Mouse (Mus musculus) spleen, adult 18-20 months (tissue): ENCODE results near the gene Ifi208.
"Not testable (repeated sequence)": the region's sequence is repeated elsewhere in the genome, so short reads cannot be mapped to it uniquely, and the experiment has no call there.

ENCODE experiments used
- DNase-seq, 2 experiments: peaks; one replicate each; pipeline ENCODE4 v3.0.0; 2022; ENCODE audit warnings: mixed read lengths in 2 of 2

The Ifi208 gene

DNA sequence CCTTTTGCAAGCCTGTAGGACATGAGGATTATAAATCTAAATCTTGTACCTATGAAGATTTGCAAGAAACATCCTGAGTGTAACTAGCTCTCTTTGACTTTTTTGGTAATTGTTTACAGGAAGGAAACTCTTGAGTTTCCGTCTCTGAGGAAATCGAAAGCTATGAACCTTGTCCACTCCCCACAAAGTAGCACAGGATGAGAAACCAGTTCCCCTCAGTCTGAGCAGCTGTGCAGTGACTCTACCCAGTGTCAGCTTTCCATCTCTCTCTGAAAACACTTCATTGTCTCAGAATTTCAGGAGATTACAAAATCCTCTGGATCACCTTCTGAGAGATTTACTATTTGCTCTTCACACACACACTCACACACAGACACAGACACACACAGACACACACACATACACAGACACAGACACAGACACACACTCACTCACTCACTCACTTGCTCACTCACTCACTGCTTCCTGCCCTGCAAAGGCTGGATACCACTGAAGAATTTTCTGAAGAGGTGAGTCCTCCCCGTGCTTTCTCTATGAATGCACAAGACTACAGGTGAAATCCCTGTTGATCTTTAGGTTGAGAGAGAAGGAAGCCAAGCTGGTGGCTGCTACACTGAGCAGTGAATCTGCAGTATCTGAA lies at the start of gene Ifi208:
Gene Ifi208, plus strand, starts transcription at position 218 of the 640 bp plus-strand sequence.
- not testable (repeated sequence) for DNase-seq

DNA sequence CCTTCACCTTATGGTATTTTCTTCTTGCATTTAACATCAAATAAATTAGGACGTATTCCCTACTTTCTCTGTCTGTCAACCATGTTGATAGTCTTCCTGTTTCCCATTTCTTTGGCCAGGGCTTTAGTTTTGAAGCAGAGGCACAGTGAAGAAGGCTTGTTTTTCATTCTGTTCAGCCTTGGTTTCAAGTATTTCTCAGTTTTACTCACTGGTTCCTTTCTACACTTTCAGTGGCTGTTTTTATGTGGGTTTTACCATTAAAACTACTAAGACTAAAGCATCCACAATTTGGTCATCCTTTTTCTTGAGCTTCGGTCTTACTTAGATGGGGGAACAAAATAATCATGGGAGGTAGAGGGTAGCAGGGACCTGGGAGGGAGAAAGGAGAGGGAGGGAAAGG lies 49.4 kb upstream of the Ifi208 start:
- no peak for DNase-seq

DNA sequence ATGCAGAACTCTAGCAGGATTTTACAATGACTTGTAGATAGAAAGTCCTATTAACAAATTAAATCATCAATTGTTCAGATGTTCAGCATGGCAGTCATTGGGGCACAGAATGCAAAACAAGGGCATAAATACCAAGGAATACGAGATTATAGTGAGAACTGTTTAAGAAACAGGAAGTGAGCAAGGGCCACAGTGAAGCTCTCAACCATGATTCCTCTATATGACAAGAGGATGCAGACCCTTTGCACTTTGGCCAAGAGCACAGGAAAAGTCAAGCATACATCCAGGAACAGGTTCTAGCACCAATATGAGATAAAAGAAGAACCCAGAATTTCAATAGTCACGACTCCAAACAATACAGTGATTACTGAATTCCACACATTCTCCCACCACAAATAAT lies 46.8 kb upstream of the Ifi208 start:
- no peak for DNase-seq

DNA sequence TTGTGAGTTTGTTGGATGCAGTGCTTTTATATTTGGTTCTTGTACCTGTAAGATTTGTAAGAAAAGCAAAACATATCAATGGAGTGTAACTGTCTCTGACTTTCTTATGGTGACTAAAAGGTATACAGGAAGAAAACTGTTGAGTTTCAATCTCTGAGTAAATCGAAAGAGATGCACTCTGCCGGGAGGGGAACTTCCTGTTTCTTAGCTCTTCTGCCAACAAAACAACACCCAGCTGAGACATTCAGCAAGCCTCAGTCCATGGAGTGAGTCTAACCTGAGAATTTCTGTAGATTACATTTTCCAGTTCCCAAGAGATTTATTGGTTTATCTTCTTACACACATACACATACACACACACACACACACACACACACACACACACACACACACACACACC lies 42.9 kb upstream of the Ifi208 start, which contains the start of gene Ifi209:
Gene Ifi209, plus strand, starts transcription at position 296 of the 400 bp plus-strand sequence.
- peak in 1 of 2 experiments; percentile 14 for DNase-seq

DNA sequence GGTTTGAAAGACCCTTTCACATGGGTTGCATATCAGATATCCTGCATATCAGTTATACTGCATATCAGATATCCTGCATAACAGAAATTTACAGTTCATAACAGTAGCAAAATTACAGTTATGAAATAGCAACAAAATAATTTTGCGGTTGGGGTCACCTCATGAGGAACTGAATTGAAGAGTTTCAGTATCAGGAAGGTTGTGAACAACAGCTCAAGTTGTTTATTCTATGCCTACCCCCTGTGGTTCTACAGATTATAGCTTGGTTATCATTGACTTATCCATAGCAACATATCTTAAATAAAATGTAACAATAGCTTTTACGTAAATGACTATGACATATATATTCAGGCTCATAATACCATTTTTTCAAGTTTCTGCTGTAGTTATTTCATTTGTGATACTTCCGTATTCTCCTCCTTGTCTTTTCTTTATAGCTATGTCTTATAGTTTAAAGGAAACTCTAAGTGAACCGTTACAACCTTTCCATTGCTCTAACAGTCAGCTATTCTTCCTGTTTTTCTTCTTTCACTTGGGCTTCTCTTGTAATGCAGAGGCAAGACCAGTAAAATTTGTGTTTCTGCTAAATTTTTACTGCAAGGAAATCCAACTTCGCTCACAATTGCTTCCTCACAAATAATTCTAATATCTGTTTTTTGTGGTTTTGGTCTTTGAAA lies 39.4 kb upstream of the Ifi208 start:
- no peak for DNase-seq

DNA sequence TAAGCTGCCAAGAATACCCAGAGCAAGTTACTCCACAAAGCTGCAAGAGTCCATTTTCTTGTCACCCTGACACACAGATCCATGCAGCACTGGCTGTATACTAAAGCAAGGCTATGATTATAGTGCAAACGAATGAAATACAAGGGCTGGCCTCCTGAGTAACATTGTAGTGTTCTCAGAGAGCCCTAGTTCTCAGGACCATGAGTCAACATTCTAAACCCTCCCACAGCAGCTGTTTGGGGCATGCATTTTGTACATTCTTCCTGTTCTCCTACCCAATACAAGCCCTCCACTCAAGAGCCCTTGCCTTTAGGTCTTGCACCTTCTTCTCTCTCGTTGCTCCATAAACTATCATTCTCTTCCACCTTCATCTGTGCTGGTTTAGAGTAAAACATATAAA lies 28.1 kb upstream of the Ifi208 start:
- DNase-seq: no peak

DNA sequence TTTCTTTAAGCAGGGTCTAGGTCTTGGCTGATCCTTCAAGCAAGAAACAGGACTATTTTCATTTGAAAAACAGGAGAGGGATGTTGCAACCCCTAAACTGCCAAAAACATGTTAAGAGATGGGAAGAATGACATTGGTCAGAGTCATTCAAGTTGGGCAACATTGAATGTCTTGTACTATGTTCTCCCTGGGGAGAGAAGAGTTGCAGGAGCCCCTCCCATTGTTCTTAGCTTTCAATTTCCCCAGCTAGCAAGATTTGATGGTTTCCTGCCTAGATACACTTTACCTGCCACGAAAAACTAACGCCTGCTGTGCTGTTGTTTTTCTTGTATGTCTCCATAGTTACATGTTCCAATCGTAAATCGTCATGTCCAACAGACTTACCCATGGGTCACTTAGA lies 15.5 kb upstream of the Ifi208 start:
- no peak for DNase-seq

DNA sequence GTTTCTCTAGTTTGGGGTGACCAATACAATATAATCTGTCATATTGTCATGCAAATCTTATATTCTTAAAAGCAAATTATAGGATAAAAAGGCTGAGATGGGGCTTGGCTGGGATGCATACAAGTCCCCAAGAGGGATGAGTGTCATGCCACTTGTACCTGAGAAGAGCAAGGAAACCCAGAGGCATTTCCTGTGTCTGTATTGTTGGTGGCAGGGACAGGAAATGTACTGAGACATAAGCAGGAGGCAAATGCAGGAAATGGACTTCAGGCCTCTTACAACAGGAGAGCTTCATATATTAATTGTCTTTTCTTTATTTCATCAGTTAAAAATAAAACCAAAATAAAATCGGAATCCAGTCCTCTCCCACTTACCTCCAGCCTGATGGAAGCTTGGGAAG lies 5.1 kb downstream of the Ifi208 start:
- DNase-seq: not testable (repeated sequence)

DNA sequence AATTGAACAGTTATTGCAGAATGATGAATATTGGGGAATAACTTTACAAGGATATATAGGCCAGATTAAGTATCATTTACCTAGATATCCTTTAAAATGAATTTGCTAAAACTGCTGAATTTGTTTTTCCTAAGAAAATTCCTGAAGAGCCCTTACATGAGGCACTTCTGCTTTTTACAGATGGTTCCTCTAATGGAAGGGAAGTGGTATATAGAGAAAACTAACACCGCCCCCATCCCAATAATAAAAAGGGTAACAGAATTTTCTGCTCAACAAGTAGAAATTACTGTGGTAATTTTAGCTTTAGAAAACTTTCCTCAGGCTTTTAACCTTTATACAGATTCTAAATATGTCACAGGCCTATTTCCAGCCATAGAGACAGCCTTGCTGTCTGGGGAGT lies 20.8 kb downstream of the Ifi208 start:
- DNase-seq: no peak

DNA sequence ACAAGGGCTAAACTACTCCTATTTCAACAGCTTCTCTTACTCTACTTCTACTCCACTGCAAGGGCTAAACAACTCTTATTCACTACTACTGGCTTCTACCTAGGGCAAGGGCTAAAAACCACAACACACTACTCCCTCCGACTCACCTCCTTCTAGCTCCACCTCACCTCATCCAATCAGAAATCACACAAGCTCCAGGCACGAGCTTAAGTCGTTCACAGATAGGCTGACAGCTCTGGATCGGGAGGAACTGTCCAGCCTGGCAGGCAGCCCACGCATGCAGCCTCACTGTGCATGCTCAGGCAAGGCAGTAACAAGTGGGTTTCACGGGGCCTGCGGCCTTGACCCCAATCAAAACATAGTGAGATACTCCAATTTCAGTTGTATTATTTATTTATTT lies 59.7 kb downstream of the Ifi208 start:
- DNase-seq: no peak

DNA sequence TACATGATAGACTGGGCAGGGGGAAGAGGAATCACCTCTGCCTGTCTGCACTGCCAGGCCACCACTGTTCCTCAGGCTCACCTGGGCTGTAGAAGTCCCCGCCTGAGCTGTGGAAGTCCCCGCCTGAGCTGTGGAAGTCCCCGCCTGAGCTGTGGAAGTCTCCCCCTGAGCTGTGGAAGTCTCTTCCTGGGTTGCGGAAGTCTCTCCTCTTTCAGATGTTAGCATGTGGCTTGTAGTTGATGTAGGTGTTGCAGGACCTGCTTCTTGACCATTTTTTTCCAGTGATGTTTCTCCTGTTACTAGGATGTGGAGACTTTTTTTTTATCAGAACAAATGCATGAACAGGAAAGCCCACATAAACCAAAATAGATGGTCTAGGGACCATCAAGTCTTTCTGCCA lies 61.5 kb downstream of the Ifi208 start:
- DNase-seq: not testable (repeated sequence)

DNA sequence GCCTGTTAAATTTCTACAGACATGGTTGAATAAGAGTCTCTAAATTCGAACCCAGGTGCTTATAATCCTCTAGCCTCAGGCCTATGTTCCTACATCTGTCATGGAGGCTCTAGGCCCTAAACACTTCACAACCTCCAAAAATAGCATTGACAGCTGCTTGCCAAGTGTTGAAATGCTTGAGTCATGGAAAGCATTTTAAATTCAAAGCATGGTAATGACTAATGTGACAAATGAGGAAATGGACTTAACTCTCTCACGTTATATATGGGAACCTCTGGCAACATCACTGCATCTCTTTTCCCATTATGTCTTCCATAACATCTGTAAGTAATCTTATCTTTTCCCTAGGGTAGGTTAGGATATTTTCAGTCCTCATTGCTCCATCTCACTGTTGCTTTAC lies 63.5 kb downstream of the Ifi208 start:
- no peak for DNase-seq

DNA sequence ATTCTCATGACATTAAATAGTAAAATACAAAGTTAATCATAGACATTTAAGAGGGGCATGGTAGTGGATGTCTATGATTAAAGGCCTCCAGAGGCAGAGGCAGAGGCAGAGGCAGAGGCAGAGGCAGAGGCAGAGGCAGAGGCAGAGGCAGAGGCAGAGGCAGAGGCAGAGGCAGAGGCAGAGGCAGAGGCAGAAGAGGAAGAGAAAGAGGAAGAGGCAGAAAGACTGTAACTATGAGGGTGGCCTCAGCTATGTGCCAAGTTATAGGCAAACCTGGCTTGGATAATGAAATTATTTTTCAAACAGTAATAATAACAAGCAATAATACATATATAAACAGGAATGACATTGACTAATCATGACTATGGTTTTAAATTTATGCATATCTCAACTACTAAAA lies 67.1 kb downstream of the Ifi208 start:
- no peak for DNase-seq

DNA sequence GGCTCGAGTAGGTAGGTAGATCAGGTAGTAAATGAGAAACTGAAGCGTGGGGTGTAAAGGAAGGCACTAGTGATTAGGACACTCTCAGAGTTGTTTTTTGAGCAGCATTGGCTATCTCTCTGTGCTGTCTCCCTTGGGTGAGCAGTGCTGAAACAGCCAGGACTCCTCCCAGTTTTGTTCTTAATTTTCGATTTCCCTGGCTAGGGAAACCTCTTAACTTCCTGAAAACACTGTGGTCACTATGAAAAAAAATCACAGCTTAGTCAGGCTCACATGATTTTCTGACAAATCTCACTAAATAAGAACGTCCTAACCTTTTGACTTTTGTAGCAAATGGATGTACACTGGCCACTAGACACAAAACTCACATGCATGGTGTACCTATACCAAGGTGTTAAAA lies 68.2 kb downstream of the Ifi208 start, which contains the start of gene Ifi207:
Gene Ifi207, minus strand, starts transcription at position 92 of the 400 bp plus-strand sequence.
- no peak for DNase-seq

DNA sequence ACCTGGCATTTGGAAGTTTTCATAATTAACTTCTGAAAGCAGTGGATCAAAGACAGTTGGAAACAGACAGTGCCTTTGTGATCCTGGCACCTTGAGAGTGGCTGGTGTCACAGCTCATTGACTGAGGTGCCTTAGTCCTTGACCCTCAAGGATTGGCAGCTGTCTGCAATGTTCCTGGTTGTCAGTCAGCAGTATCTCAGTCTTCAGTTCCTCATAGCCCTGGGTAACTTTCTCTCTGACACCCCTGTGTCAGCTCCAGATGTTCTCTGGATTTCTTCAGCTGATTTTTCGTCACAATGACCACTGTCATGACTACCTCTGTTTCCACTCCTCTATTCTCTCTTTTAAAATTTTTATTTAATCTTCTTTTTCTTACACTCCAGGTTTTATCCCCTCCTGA lies 68.8 kb downstream of the Ifi208 start:
- DNase-seq: no peak
